Mouse (Mus musculus) frontal cortex, postnatal 14 days (tissue): ENCODE results near the gene Tsc22d3.
"Not testable (repeated sequence)": the region's sequence is repeated elsewhere in the genome, so short reads cannot be mapped to it uniquely, and the experiment has no call there.

Experiments
- DNase-seq, 2 experiments: peaks; one replicate each; pipeline ENCODE4 v3.0.0; 2022; ENCODE audit warnings: low spot score in 2 of 2

Gene Tsc22d3

DNA sequence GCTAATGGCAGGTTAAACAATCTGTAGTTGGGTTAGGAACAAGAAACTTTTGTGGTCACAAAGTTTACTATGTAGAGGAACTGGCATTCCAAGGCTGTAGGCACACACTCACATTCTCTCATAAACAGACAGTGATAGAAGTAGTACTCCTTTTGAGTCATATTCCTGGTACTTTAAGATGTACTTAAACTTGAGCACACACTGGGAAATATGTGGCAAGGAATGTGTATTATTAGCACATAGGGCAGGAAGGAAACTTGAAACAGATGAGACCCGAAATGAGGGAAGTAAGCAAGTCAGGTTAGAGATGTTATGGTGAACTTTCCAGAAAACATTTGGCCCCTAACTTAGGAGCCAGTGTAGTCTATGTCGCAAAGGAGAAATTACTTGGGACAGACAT, 34.7 kb downstream of the Tsc22d3 start:
- DNase-seq, result no peak

DNA sequence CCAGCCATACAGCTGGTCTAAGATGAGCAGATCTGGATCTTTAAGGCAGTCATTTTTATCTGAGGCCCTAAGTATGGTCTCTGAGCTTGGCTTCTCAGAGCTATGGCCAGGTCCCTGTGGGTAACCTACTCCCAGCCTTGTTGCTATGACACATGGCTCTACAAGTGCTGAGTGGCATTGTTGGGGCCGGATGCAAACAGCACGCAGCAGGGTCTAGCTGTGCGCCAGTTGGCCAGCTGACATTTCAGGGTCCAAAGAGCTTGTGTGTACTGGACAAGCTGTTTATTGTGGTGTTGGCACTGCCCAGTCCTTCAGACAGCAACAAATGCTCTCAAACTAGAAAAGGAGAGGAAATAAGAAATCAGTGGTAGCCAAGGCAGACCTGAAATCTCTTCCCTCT, 35.2 kb downstream of the Tsc22d3 start:
- DNase-seq, result no peak

GRCm38 (mm10) chrX:140564777-140565176, 35.7 kb downstream of the Tsc22d3 start:
- DNase-seq, result no peak

DNA sequence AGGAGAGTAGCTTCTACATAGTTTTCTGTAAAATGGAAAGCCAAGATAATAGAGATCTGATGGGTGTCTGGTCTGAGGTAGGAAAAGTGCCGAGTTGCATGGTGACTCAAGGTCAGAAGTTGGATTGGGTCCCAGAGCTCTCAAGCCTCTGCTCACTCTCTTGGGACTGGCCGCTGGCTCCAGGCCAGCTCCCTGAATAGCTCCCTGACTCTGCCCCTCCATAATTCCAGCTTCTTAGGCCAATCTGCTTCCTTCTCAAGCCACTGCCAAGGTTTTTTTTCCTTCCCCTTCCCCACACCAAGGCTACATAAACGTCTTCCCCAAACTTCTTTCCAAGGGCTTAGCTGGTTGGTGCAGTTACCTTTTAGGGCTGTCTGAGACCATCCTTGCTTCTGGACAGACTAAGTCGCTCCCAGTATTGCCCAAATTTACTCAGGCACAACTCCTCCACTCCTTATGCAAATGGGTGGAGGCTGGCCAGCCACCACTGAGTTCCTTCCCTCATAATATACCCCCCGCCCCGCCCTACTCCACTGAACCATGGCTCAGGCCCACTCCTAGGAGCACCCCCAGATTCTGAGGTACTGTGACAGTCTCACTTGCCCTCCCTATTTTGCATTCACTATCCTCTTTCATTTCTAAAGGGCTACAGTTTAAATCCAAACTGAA, 42.1 kb downstream of the Tsc22d3 start:
- no peak for DNase-seq

- no peak for DNase-seq
Observed at GRCm38 (mm10) chrX:140555965-140556364, 44.5 kb downstream of the Tsc22d3 start.

DNA sequence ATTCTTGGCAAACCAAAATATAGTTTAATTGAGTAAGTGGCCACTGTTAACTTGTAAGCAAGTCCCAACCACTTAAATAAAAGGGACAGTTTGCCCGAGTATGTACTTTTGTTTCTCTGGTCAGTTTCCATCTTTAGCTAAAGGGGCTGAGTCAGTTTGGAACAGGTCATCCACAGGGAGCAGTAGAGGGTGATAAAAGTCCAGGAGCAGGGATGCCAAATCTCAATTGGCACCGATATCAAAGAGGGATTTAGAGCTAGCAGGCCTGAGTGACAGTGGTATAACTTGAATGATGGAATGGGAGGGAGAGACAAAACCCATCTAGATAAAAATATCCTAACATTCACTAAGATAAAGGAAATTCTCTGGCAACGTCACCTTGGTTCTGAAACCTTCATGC, 45.0 kb downstream of the Tsc22d3 start:
- DNase-seq, result no peak

DNA sequence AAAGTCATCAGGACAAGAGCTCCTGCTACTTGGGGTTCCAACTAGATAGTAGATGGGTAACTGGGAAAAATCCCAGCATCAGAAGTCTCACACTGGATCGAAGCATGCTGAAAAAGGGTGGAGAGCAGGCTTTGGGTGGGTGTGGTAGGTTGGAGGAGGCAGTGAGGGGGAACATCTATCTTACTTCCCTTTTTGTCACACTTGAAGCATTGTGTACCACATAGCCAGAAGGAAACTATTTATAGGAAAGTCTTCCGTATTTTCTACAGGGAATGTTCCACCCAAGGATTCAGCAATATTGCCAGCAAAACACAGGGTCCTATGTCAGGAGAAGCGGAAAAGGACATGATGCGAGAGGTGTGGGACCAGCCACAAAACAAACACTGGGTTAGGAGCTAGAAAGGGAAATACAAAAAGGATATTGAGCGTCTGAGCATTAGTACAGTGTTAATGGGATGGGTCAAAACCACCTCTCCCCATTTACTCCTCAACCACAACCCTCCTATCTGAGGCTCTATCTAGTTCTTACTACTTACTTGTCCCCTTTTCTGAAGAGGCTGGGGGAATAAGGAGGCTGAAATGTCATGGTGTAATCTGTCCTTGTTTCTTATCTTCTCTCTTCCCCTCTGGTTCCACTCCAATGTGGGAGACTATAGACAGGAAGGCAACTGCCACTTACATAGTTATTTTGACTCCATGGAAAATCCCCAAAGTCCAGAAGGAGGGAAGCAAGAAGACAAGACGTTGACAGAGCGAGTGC, 52.6 kb downstream of the Tsc22d3 start:
- DNase-seq, result no peak

- DNase-seq, result peak in 1 of 2 experiments; percentile 47
Observed at GRCm38 (mm10) chrX:140544737-140545136, 55.7 kb downstream of the Tsc22d3 start.

GRCm38 (mm10) chrX:140542938-140543673, 57.4 kb downstream of the Tsc22d3 start:
- peak; percentile 68 to 69 for DNase-seq

GRCm38 (mm10) chrX:140542474-140542845, 58.0 kb downstream of the Tsc22d3 start:
- DNase-seq, result peak in 1 of 2 experiments; percentile 21

- peak in 1 of 2 experiments; percentile 16 for DNase-seq
Observed at GRCm38 (mm10) chrX:140541711-140542473, 58.6 kb downstream of the Tsc22d3 start.

DNA sequence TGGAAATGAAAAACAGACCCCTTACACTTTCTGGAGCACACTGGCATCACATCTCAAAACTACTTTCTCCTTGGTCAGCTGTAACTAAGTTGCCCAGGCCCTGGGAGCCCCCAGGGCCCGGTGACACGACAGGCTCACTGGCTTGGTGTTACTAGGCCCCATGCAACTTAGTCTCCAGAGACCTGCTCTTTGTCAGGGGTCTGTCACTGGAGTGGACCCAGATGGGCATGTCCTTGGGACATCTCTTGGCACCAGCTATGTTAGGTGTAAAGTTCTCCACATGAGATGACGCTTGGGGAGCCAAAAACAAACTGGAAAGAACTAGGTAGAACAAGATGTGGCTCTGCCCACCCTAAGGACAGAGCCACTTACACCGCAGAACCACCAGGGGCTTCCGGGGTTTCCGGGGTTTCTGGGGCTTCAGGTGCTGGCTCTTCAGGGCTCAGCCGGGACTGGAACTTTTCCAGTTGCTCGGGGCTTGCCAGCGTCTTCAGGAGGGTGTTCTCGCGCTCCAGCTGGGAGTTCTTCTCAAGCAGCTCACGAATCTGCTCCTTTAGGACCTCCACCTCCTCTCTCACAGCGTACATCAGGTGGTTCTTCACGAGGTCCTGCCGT, 59.9 kb downstream of the Tsc22d3 start:
- DNase-seq, result no peak

- not testable (repeated sequence) for DNase-seq
Observed at GRCm38 (mm10) chrX:140539831-140540230, 60.6 kb downstream of the Tsc22d3 start.

GRCm38 (mm10) chrX:140539111-140539680, 61.3 kb downstream of the Tsc22d3 start:
- no peak for DNase-seq

DNA sequence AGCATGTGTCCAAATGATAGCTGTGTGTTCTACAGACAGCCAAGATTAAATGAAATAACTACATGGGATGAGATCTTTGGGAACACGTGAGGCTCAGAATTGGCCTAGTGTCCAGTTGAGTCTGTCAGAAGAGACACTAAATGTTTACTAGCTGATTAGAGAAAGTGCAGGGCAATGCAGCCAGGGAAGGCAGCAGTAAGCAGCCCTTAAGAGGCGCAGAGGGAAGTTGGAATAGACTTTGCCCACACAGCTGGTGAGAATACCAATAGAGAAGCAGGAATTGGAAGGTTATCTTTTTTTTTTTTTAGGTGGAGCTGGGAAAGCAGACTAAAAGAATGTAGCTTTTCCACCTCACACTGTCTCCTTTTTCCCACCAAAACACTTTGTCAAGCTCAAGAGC, 61.8 kb downstream of the Tsc22d3 start:
- no peak for DNase-seq

- DNase-seq, result no peak
Observed at GRCm38 (mm10) chrX:140537662-140538061, 62.8 kb downstream of the Tsc22d3 start.

- no peak for DNase-seq
Observed at GRCm38 (mm10) chrX:140535487-140535886, 65.0 kb downstream of the Tsc22d3 start.

- DNase-seq, result no peak
Observed at GRCm38 (mm10) chrX:140534306-140534705, 66.2 kb downstream of the Tsc22d3 start.

DNA sequence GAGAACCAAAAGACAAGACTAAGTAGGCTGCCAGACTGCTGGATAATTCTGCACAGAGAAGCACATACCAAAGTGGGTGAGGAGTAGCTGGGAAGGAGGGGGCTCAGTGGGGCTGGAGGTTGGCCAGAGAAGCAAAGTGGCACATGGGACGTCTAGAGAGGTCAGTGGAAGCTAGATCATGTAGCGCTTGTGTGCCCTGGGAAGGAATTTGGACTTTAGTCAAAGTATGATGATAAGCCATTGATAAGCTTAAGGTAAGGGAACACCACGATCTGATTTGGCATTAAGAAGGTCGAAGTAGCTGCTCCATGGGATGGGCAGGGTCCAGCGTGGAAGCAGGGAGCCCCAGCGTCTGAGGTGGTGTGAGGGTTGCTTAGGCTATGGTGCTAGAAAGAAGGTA, 68.1 kb downstream of the Tsc22d3 start:
- no peak for DNase-seq

GRCm38 (mm10) chrX:140531356-140531755, 69.1 kb downstream of the Tsc22d3 start:
- DNase-seq, result no peak

DNA sequence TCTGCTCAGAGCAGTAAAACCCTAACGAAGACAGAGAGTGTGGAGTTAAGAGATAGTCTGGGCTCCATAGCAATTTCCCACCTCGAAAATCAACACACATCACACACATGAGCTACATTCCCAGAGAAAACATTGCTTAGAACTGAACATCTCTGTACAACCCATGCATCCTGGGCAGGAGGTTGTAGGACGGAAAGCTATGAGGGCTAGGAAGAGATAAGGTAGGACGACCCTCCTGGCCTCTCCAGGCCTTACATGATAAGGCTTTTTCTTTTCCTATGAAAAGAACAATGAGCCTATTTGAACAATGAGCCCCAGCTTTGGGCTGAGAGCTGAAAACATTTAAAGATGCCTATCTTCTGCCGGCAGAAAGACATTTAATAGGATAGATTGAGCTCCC, 69.8 kb downstream of the Tsc22d3 start:
- no peak for DNase-seq
